Mouse (Mus musculus) granulocyte monocyte progenitor cell, adult 5-6 weeks (primary cell): ENCODE measurements around the gene Nhsl1. TPM values are rescaled to one million over a fixed set of nuclear protein-coding genes. Genes with fewer than 3 reads are reported as not detected.

Experiments
- ATAC-seq: replicated peaks from 2 replicates; pipeline ENCODE4 v1.8.0; 2016; ENCODE audit warnings: mild to moderate bottlenecking, moderate TSS enrichment, inconsistent platforms; ENCODE audit not compliant: poor library complexity, severe bottlenecking
- total RNA-seq, 2 experiments: library from RNA; stranded (forward) in 1 of 2; stranded (reverse) in 1 of 2; fragments of 200-712, 200-1000 nt in 1 of 2; fragments of >200 nt in 1 of 2; fragmentation: Nextera tagmentation in 1 of 2; gene quantifications; 2 replicates each; pipeline ENCODE4 v1.2.3; 2014 to 2017

Gene Nhsl1
- total RNA-seq, 2 experiments from 2014 or later: 0.15 to 0.93 TPM

- ATAC-seq: no peak
Observed at GRCm38 (mm10) chr10:18341444-18342196, 22.8 kb downstream of the Nhsl1 start.

GRCm38 (mm10) chr10:18347231-18347630 lies 28.4 kb downstream of the Nhsl1 start:
- ATAC-seq: no peak

- ATAC-seq: no peak
Observed at GRCm38 (mm10) chr10:18350781-18351180, 32.0 kb downstream of the Nhsl1 start.

GRCm38 (mm10) chr10:18352937-18353336 lies 34.2 kb downstream of the Nhsl1 start:
- no peak for ATAC-seq

- no peak for ATAC-seq
Observed at GRCm38 (mm10) chr10:18354103-18354502, 35.3 kb downstream of the Nhsl1 start.

- ATAC-seq: no peak
Observed at GRCm38 (mm10) chr10:18356461-18356860, 37.7 kb downstream of the Nhsl1 start.

GRCm38 (mm10) chr10:18357212-18357611 lies 38.4 kb downstream of the Nhsl1 start:
- ATAC-seq: no peak

- no peak for ATAC-seq
Observed at GRCm38 (mm10) chr10:18358461-18358860, 39.7 kb downstream of the Nhsl1 start.

- no peak for ATAC-seq
Observed at GRCm38 (mm10) chr10:18360175-18360574, 41.4 kb downstream of the Nhsl1 start.

GRCm38 (mm10) chr10:18365432-18365831 lies 46.6 kb downstream of the Nhsl1 start:
- no peak for ATAC-seq

GRCm38 (mm10) chr10:18366697-18367096 lies 47.9 kb downstream of the Nhsl1 start:
- no peak for ATAC-seq

- ATAC-seq: no peak
Observed at GRCm38 (mm10) chr10:18368111-18368510, 49.3 kb downstream of the Nhsl1 start.

- no peak for ATAC-seq
Observed at GRCm38 (mm10) chr10:18370475-18371286, 51.9 kb downstream of the Nhsl1 start.

- no peak for ATAC-seq
Observed at GRCm38 (mm10) chr10:18371866-18372265, 53.1 kb downstream of the Nhsl1 start.

- ATAC-seq: no peak
Observed at GRCm38 (mm10) chr10:18375301-18375700, 56.5 kb downstream of the Nhsl1 start.

GRCm38 (mm10) chr10:18384766-18385165 lies 66.0 kb downstream of the Nhsl1 start:
- no peak for ATAC-seq

- no peak for ATAC-seq
Observed at GRCm38 (mm10) chr10:18386224-18386623, 67.4 kb downstream of the Nhsl1 start.

- peak; percentile 57 for ATAC-seq
Observed at GRCm38 (mm10) chr10:18388784-18389575, 70.2 kb downstream of the Nhsl1 start.

- ATAC-seq: no peak
Observed at GRCm38 (mm10) chr10:18390004-18390403, 71.2 kb downstream of the Nhsl1 start.

- peak; percentile 57 for ATAC-seq
Observed at GRCm38 (mm10) chr10:18391608-18392007, 72.8 kb downstream of the Nhsl1 start.

- ATAC-seq: peak; percentile 35; the same call in 1 of the 2 replicates
Observed at GRCm38 (mm10) chr10:18392268-18392667, 73.5 kb downstream of the Nhsl1 start.
